Mouse (Mus musculus): ENCODE data around the gene Tubb4a.
"Not testable (repeated sequence)": the region's sequence is repeated elsewhere in the genome, so short reads cannot be mapped to it uniquely, and the experiment has no call there.

The Tubb4a gene

GRCm38 (mm10) chr17:57087049-57087832, at the start of gene Tubb4a:
Tubb4a (minus strand) TSS chr17:57087782.
- peak; percentile 92 to 94 for DNase-seq

GRCm38 (mm10) chr17:57135635-57136034, 48.1 kb upstream of the Tubb4a start:
- no peak for DNase-seq

- no peak for DNase-seq
These were observed 47.1 kb upstream of the Tubb4a start for GRCm38 (mm10) chr17:57134693-57135092.

- not testable (repeated sequence) for DNase-seq
These were observed 46.4 kb upstream of the Tubb4a start for GRCm38 (mm10) chr17:57134021-57134420.

GRCm38 (mm10) chr17:57131793-57132192, 44.2 kb upstream of the Tubb4a start:
- DNase-seq, result no peak

- DNase-seq, result no peak
These were observed 38.5 kb upstream of the Tubb4a start for GRCm38 (mm10) chr17:57125853-57126622.

GRCm38 (mm10) chr17:57124792-57125191, 37.2 kb upstream of the Tubb4a start:
- DNase-seq, result no peak

GRCm38 (mm10) chr17:57123192-57124118, 35.9 kb upstream of the Tubb4a start:
- no peak for DNase-seq

GRCm38 (mm10) chr17:57121856-57122255, 34.3 kb upstream of the Tubb4a start:
- DNase-seq, result no peak

GRCm38 (mm10) chr17:57118524-57119349, 31.2 kb upstream of the Tubb4a start:
- no peak for DNase-seq

- no peak for DNase-seq
These were observed 29.2 kb upstream of the Tubb4a start for GRCm38 (mm10) chr17:57116801-57117200.

- DNase-seq, result no peak
These were observed 25.3 kb upstream of the Tubb4a start for GRCm38 (mm10) chr17:57112768-57113474.

- no peak for DNase-seq
These were observed 22.4 kb upstream of the Tubb4a start for GRCm38 (mm10) chr17:57110005-57110404.

- DNase-seq, result no peak
These were observed 21.1 kb upstream of the Tubb4a start for GRCm38 (mm10) chr17:57108666-57109171.

GRCm38 (mm10) chr17:57108040-57108665, 20.6 kb upstream of the Tubb4a start:
- peak in 1 of 2 experiments; percentile 30 for DNase-seq

- no peak for DNase-seq
These were observed 19.5 kb upstream of the Tubb4a start for GRCm38 (mm10) chr17:57107064-57107463.

- no peak for DNase-seq
These were observed 18.4 kb upstream of the Tubb4a start for GRCm38 (mm10) chr17:57106035-57106368.

- DNase-seq, result peak; percentile 60 to 61
These were observed 17.8 kb upstream of the Tubb4a start, which contains the start of gene Tnfsf9 for GRCm38 (mm10) chr17:57105181-57106034. Tnfsf9 (plus strand) TSS chr17:57105325.

- no peak for DNase-seq
These were observed 16.9 kb upstream of the Tubb4a start for GRCm38 (mm10) chr17:57104496-57104895.

GRCm38 (mm10) chr17:57102276-57102675, 14.7 kb upstream of the Tubb4a start:
- no peak for DNase-seq

Measured in cerebellum, postnatal 14 days (tissue).